Mouse (Mus musculus) monocyte, adult 5-6 weeks (primary cell): ENCODE data around the gene Osbpl7. TPM values are rescaled to one million over a fixed set of nuclear protein-coding genes. Genes with fewer than 3 reads are reported as not detected.

Experiments
- total RNA-seq: library from RNA; stranded (forward); fragments of 200-1000, 200-491, 200-594 nt; gene quantifications from 3 replicates; pipeline ENCODE4 v1.2.3, GENCODE M21; 2017

Osbpl7 gene
- total RNA-seq, 1 experiment from 2014 or later = 10.0 TPM

Other genes starting within 250 kb of the Osbpl7 start
- gene Nfe2l1, start 220.7 kb upstream of the Osbpl7 start, total RNA-seq = 56.7 to 65.5 TPM (median 62.2 TPM) in 3 replicates
- 0.48 TPM in 1 of 3 replicates, not detected in the others for gene Copz2, start 200.8 kb upstream of the Osbpl7 start, total RNA-seq
- 38.4 to 51.0 TPM (median 44.6 TPM) in 3 replicates for gene Cdk5rap3, start 134.1 kb upstream of the Osbpl7 start, total RNA-seq
- gene Prr15l, start 122.5 kb upstream of the Osbpl7 start, total RNA-seq = 0.29 TPM in 1 of 3 replicates, not detected in the others
- 18.3 to 23.7 TPM (median 20.6 TPM) in 3 replicates for gene Pnpo, start 106.6 kb upstream of the Osbpl7 start, total RNA-seq
- gene Sp2, start 67.7 kb upstream of the Osbpl7 start, total RNA-seq = 4.2 to 7.6 TPM (median 7.1 TPM) in 3 replicates
- not detected in 3 replicates for gene Sp6, start 37.2 kb upstream of the Osbpl7 start, total RNA-seq
- 2.3 to 3.2 TPM (median 2.9 TPM) in 3 replicates for gene Scrn2, start 20.7 kb upstream of the Osbpl7 start, total RNA-seq
- not detected in 3 replicates for gene Lrrc46, start 9.2 kb upstream of the Osbpl7 start, total RNA-seq
- 12.3 to 17.5 TPM (median 13.4 TPM) in 3 replicates for gene Mrpl10, start 9.1 kb upstream of the Osbpl7 start, total RNA-seq
- 25.3 to 119 TPM (median 30.9 TPM) in 3 replicates for gene Tbx21, start 64.7 kb downstream of the Osbpl7 start, total RNA-seq
- gene Tbkbp1, start 100.9 kb downstream of the Osbpl7 start, total RNA-seq = 23.2 to 34.3 TPM (median 24.7 TPM) in 3 replicates
- gene Kpnb1, start 137.3 kb downstream of the Osbpl7 start, total RNA-seq = 192 to 282 TPM (median 240 TPM) in 3 replicates
- gene Npepps, start 230.0 kb downstream of the Osbpl7 start, total RNA-seq = 23.9 to 35.9 TPM (median 24.2 TPM) in 3 replicates